Mouse (Mus musculus) Patski (cell line): ENCODE measurements around the gene Trmt10b. TPM values are rescaled to one million over a fixed set of nuclear protein-coding genes. Genes with fewer than 3 reads are reported as not detected.

Experiments used
- ATAC-seq: fragments of 100-300 bp; one replicate; pipeline ENCODE4 v1.8.0; 2021
- CTCF ChIA-PET: fragments of 350-600 bp; sonication (Branson Sonifier 250); formaldehyde crosslinking; loops from one replicate; lab custom pipeline; 2022; ENCODE audit warnings: inconsistent platforms; lab: Charles Lee
- POLR2A ChIA-PET: fragments of 350-600 bp; sonication (Branson Sonifier 250); formaldehyde crosslinking; loops from one replicate; lab custom pipeline; 2022; ENCODE audit warnings: antibody characterized with exemption, inconsistent platforms; lab: Charles Lee
- DNase-seq: peaks from one replicate; pipeline ENCODE4 v3.0.0-alpha.2; 2011; ENCODE audit warnings: low read depth, low spot score
- H3K27me3 ChIP-seq: fragments of 371-371 bp; one replicate; pipeline ENCODE4 v1.5.1; 2021
- CTCF ChIP-seq: fragments of 100-300 bp; IDR thresholded peaks from one replicate; pipeline ENCODE4 v1.5.1; 2021
- in situ Hi-C: fragments of 300-500 bp; cut with MboI; formaldehyde crosslinking; loops from 3 replicates; pipeline ENCODE4 v1.11.1; 2018; ENCODE audit warnings: low pct_unique_long_range_greater_than_20kb, mixed read lengths
- polyA plus RNA-seq: library from polyadenylated mRNA; unstranded; gene quantifications from one replicate; pipeline ENCODE4 v1.2.3, GENCODE M21; 2021

Trmt10b gene
- polyA plus RNA-seq, 1 experiment from 2014 or later, result 11.3 TPM

DNA sequence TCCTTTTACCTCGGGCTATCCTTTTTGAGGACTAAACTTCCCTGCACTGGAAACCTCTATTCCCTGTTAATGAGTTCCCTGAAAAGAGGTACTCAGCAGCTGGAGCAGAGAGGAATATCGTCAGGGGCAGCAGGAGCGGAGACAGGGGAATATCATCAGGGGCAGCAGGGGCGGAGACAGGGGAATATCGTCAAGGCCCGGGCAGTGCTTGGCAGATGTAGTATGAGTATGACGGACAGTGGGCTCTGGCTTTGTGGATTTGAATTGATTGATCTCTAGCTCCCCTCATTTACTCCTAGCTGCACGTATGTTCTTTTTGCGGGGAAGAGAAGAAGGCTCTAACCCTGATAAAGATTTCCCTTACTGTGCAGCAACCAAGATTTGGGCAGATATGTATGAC lies 44.3 kb downstream of the Trmt10b start:
- ATAC-seq, result no peak
- POLR2A ChIA-PET, result interaction anchor here (0.7 kb wide), 1 partner anchor 32 kb away, joined by 3 read pairs; no protein-coding TSS in a partner anchor

DNA sequence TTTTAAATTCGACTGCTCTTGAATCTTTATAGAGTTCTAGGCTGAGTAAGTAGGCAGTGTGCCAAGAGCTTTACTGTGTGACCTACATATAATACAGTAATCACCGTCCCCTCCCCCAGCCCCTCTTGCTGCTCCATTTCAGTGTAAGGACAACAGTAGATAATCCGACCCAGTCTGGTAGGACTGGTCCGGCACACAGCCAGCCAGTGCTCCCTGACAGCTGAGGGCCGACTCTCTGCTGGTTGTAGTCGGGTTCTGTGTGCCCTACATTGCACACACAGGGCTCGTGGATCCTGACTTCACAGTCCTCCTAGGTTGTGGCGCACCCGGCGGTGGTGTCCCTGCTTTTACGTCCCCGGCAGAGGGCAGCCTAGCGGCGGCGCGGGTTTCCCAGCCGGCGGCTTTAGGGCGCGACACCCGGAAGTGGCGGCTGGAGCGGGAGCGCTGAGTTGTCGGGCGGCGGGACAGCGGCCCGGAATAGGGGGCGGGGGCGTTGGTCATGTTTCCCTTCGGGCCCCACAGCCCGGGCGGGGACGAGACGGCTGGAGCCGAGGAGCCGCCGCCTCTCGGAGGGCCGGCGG lies 44.8 kb downstream of the Trmt10b start, which contains the start of gene Dcaf10:
TSS of gene Dcaf10 (plus strand) at position 433 of the 581 bp plus-strand sequence.
- POLR2A ChIA-PET, result interaction anchor here (0.6 to 0.7 kb wide), 2 partner anchors 16 to 31 kb away, joined by 3 read pairs; no protein-coding TSS in a partner anchor
- in situ Hi-C loops, result no loop called here
- peak; percentile 31 for DNase-seq
- ATAC-seq, result peak; percentile 91
- peak; percentile 76 for TF ChIP-seq CTCF
- H3K27me3 ChIP-seq, result no peaks in the 10 kb centered on the region
- CTCF ChIA-PET, result interaction anchor here (1.2 to 1.5 kb wide), 2 partner anchors 8 to 241 kb away, joined by 3 to 4 read pairs; no protein-coding TSS in a partner anchor

More for the DNA sequence above, 44.3 kb downstream of the Trmt10b start:
- DNase-seq, result no peak
- H3K27me3 ChIP-seq, result no peaks in the 10 kb centered on the region
- in situ Hi-C loops, result no loop called here
- CTCF ChIA-PET, result interaction anchor here (1.2 to 1.5 kb wide), 2 partner anchors 8 to 240 kb away, joined by 3 to 4 read pairs; no protein-coding TSS in a partner anchor
- TF ChIP-seq CTCF, result no peak

DNA sequence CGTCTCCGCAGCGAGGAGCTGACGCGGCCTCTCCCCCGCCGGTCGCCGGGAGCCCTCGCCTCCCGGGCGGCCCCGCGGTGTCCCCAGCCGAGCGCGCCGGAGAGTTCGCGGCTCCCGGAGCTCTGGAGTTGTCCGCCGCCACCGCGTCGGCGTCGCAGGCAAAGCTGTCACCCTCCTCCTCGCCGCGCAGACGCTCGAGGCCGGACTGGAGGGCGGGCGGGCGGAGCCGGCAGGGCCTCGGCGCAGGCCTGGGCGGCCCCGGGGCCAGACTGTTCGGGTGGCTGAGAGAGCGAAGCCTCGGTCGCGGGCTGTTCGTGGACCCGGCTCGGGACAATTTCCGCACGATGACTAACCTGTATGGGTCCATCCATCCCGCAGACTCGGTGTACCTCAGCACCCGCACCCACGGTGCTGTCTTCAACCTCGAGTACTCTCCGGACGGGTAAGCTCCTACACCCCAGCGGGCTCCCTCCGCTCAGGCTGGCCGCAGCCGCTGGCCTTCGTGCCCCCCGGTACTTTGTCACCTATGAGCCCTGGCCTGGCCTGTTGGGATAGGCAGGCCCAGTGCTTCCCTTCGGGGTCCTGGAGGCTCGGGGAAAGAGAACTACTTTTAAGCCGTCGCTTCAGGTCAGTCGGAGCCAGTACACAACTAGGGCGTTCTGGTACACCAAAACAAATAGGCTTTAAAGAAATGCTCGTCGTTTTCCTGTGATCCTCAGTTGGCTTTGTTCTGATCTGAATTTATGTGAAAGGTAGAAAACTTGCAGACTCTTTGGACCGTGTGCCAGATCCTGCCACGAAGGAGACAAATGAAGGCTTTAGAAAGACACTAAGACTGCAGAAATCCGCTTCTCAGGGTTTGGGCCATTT lies 45.6 kb downstream of the Trmt10b start, which contains the start of gene Exosc3:
TSS of gene Exosc3 (minus strand) at position 447 of the 870 bp plus-strand sequence.
- no peaks in the 10 kb centered on the region for H3K27me3 ChIP-seq
- no peak for DNase-seq
- in situ Hi-C loops, result no loop called here
- ATAC-seq, result peak; percentile 73
- ChIA-PET POLR2A (interaction anchor here (0.6 kb wide), 1 partner anchor 15 kb away, joined by 3 read pairs; no protein-coding TSS in a partner anchor), CTCF (interaction anchor here (1.5 kb wide), 1 partner anchor 9 kb away, joined by 3 read pairs; no protein-coding TSS in a partner anchor)
- no peak for TF ChIP-seq CTCF

DNA sequence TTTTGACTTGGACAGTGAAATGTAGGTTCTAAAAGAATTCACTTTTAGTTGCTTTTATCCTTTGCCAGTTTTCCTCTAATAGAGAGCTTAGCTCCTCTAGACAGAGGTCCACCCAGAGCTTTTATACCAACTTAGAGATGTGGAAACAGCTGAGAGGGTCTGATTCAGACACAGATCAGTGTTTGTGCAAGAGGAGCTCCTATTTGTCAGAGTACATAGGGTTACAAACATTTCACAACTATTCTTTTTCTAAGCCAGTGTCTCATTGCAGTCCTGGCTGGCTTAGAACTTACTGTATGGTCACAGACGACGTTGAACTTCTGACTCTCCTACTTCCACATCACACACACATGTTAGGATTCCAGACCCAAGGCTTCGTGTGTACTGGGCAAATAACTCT lies 59.7 kb downstream of the Trmt10b start:
- in situ Hi-C loops, result no loop called here
- no peak for TF ChIP-seq CTCF
- no peaks in the 10 kb centered on the region for H3K27me3 ChIP-seq
- POLR2A ChIA-PET, result no interaction called here
- no peak for DNase-seq
- CTCF ChIA-PET, result interaction anchor here (1.2 to 1.5 kb wide), 2 partner anchors 9 to 12 kb away, joined by 4 read pairs; no protein-coding TSS in a partner anchor
- no peak for ATAC-seq

Other genes starting within 250 kb of the Trmt10b start
- gene Fbxo10, start 212.5 kb upstream of the Trmt10b start, polyA plus RNA-seq, result 7.6 TPM
- 84.9 TPM for gene Tomm5, start 189.0 kb upstream of the Trmt10b start, polyA plus RNA-seq
- gene Frmpd1, start 112.3 kb upstream of the Trmt10b start, polyA plus RNA-seq, result 0.04 TPM
- gene Dcaf10, start 45.0 kb downstream of the Trmt10b start, polyA plus RNA-seq, result 10.8 TPM
- gene Exosc3, start 45.6 kb downstream of the Trmt10b start, polyA plus RNA-seq, result 19.4 TPM
- 38.6 TPM for gene Slc25a51, start 111.6 kb downstream of the Trmt10b start, polyA plus RNA-seq
- gene Shb, start 235.3 kb downstream of the Trmt10b start, polyA plus RNA-seq, result 71.9 TPM